Mouse (Mus musculus) embryonic fibroblast, embryonic 13.5 days (primary cell): Measurements from ENCODE around the gene Gpr156.

Experiments
- CTCF ChIP-seq: IDR thresholded peaks from 2 replicates; pipeline ENCODE4 v1.5.1; 2011; ENCODE audit warnings: mild to moderate bottlenecking, control low read depth, low read length, moderate library complexity, borderline replicate concordance; ENCODE audit not compliant: insufficient read depth
- POLR2A ChIP-seq: IDR thresholded peaks from 2 replicates; pipeline ENCODE4 v1.6.1; 2011; ENCODE audit warnings: low read depth, mild to moderate bottlenecking, control low read depth, low read length, moderate library complexity

GRCm38 (mm10) chr16:37881168-37881567, 35.1 kb upstream of the Gpr156 start:
- TF ChIP-seq POLR2A = no peak
- TF ChIP-seq CTCF = no peak
